Mouse (Mus musculus): ENCODE measurements around the gene Ccm2. TPM values are rescaled to one million over a fixed set of nuclear protein-coding genes. Genes with fewer than 3 reads are reported as not detected.

The Ccm2 gene
- total and polyA plus RNA-seq, 3 experiments: 30.4 to 34.5 (median 32.7) TPM

- Histone ChIP-seq H3K27me3 (replicated peaks) (no peaks in the 10 kb centered on the region), H3K9ac (ENCODE audit: insufficient read depth, low read depth) (peak overlapping the region; percentile 98), H3K4me1 (ENCODE audit: control insufficient read depth in 1 of 2, insufficient read depth in 2 of 2) (peaks cover 16 to 46% of the 10 kb centered on the region in 2 experiments), H3K27ac (ENCODE audit: insufficient read depth, low read depth) (peak overlapping the region; percentile 82), H3K79me2 (replicated peaks; ENCODE audit: control insufficient read depth, extremely low read depth, insufficient read depth, poor library complexity, severe bottlenecking) (peaks cover 26% of the 10 kb centered on the region), H3K4me2 (ENCODE audit: insufficient read depth, low read depth, poor library complexity, severe bottlenecking) (peak overlapping the region; percentile 38), H3K4me3 (replicated peaks in 1 of 3; ENCODE audit: low read depth in 2 of 3, low read length in 2 of 3, poor library complexity in 1 of 3) (peak overlapping the region; percentile 72 to 91 (median 76)), H3K36me3 (replicated peaks in 1 of 2; ENCODE audit: control insufficient read depth in 1 of 2, insufficient read depth in 1 of 2, low read length in 1 of 2) (peaks cover 25 to 34% of the 10 kb centered on the region in 2 experiments), H3K9me3 (replicated peaks; ENCODE audit: low read length) (peaks cover 5% of the 10 kb centered on the region)
- in situ Hi-C loops (cut with MboI; ENCODE audit: low pct_ligation_motif_present, low pct_unique_long_range_greater_than_20kb, low sequenced_read_pairs): no loop called here
- TF ChIP-seq MAX (IDR thresholded peaks at IDR 0.05; ENCODE audit: low read length) (peak; percentile 93), ETS1 (conservative IDR thresholded peaks at IDR 0.05; ENCODE audit: low read depth, low read length) (no peak), JUND (conservative IDR thresholded peaks at IDR 0.05; ENCODE audit: low read depth, low read length) (no peak), GABPA (IDR thresholded peaks at IDR 0.05; ENCODE audit: insufficient replicate concordance, low read depth, low read length) (no peak), MEF2A (IDR thresholded peaks at IDR 0.05; ENCODE audit: borderline replicate concordance, low read depth, low read length) (no peak), ZKSCAN1 (IDR thresholded peaks at IDR 0.05; ENCODE audit: borderline replicate concordance, low read depth, low read length) (no peak), IRF4 (IDR thresholded peaks at IDR 0.05; ENCODE audit: low read depth, low read length) (no peak; the same call in 1 of the 2 replicates), SMC3 (IDR thresholded peaks at IDR 0.05; ENCODE audit: low read depth, low read length) (no peak), CHD2 (IDR thresholded peaks at IDR 0.05; ENCODE audit: low read length) (no peak), EP300 (IDR thresholded peaks at IDR 0.05; ENCODE audit: low read length) (no peak), HCFC1 (IDR thresholded peaks at IDR 0.05; ENCODE audit: low read depth, low read length) (peak; percentile 18; the same call in 1 of the 2 replicates), TBP (conservative IDR thresholded peaks at IDR 0.05; ENCODE audit: low read depth, low read length) (0 out of 2 replicates have a peak, but pooled peaks have one; percentile 3), CHD1 (IDR thresholded peaks at IDR 0.05; ENCODE audit: low read depth, low read length) (peak; percentile 79; the same call in 1 of the 2 replicates), POLR2AphosphoS2 (IDR thresholded peaks at IDR 0.05; ENCODE audit: low read depth, low read length) (peak; percentile 59; the same call in 1 of the 2 replicates), MYC (IDR thresholded peaks at IDR 0.05; ENCODE audit: low read depth, low read length) (peak; percentile 95), ZMIZ1 (IDR thresholded peaks at IDR 0.05; ENCODE audit: low read depth, low read length) (no peak; the same call in 1 of the 2 replicates), MXI1 (IDR thresholded peaks at IDR 0.05; ENCODE audit: low read depth, low read length) (peak; percentile 86), JUN (IDR thresholded peaks at IDR 0.05; ENCODE audit: insufficient read depth, low read depth, low read length) (no peak), SIN3A (IDR thresholded peaks at IDR 0.05; ENCODE audit: low read length) (peak; percentile 38), PAX5 (IDR thresholded peaks at IDR 0.05; ENCODE audit: low read length) (no peak), ZNF384 (IDR thresholded peaks at IDR 0.05; ENCODE audit: low read depth, low read length) (peak; percentile 66; the same call in 1 of the 2 replicates), NRF1 (IDR thresholded peaks at IDR 0.05; ENCODE audit: low read depth, low read length) (no peak), USF1 (IDR thresholded peaks at IDR 0.05; ENCODE audit: low read depth, low read length) (no peak), CTCF (conservative IDR thresholded peaks at IDR 0.05 in 1 of 2, IDR thresholded peaks at IDR 0.05 in 1 of 2; ENCODE audit: low read depth in 2 of 2, low read length in 2 of 2) (no peak)
- dilution Hi-C loops (cut with MboI; ENCODE audit: extremely low pct_ligation_motif_present, extremely low pct_unique_long_range_greater_than_20kb, low sequenced_read_pairs): no loop called here
- DNase-seq (ENCODE audit: extremely low read depth): peak; percentile 62
These were observed 19.2 kb upstream of the Ccm2 start for GRCm38 (mm10) chr11:6527256-6528185.
